Mouse (Mus musculus): Measurements from ENCODE around the gene Trnt1. TPM values are rescaled to one million over a fixed set of nuclear protein-coding genes. Genes with fewer than 3 reads are reported as not detected.

Trnt1 gene
- polyA plus RNA-seq, 1 experiment from 2014 or later: 25.8 TPM

DNA sequence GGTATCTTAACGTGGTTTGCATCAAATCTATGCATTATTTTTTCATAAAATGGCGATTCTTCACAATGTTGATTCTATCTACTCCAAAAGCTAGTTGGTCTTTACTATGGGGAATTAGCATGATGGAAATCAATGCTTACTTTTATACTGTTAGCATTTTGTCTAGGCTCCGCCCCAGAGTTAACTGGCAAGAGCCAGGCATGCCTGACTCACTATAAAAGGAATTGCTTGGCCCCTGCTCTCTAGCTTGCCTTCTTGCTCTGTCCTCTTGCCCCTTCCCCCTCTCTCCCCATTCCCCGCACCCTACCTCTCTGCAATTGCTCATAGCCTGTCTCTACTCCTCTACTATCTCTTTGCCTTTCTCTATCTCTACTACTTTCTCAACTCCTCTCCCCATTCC lies 2.1 kb upstream of the Trnt1 start:
- WGBS (ENCODE audit: insufficient replicate concordance): 65% methylated on average over 4 of the region's 4 CpGs
- no peak for DNase-seq
- Histone ChIP-seq H3K9me3 (ENCODE audit: low read length) (no peaks in the 10 kb centered on the region), H3K9ac (replicated peaks) (no peak overlapping the region), H3K4me3 (ENCODE audit: low read depth, low read length) (no peak overlapping the region), H3K27me3 (ENCODE audit: insufficient read depth, low read length) (0 out of 2 replicates have a peak, but pooled peaks cover 3% of the 10 kb centered on the region), H3K4me1 (ENCODE audit: insufficient read depth) (peaks cover 10% of the 10 kb centered on the region), H3K27ac (ENCODE audit: low read depth) (no peak overlapping the region), H3K36me3 (replicated peaks; ENCODE audit: insufficient read depth, low read length) (peaks cover 5% of the 10 kb centered on the region; the same call in 1 of the 2 replicates), H3K4me2 (ENCODE audit: low read depth, low read length) (no peak overlapping the region)
- no peak for ATAC-seq
- no peak for TF ChIP-seq CTCF (IDR thresholded peaks at IDR 0.05; ENCODE audit: low read depth)
- TF ChIP-seq EP300 (IDR thresholded peaks at IDR 0.05; ENCODE audit: low read depth): no peak

DNA sequence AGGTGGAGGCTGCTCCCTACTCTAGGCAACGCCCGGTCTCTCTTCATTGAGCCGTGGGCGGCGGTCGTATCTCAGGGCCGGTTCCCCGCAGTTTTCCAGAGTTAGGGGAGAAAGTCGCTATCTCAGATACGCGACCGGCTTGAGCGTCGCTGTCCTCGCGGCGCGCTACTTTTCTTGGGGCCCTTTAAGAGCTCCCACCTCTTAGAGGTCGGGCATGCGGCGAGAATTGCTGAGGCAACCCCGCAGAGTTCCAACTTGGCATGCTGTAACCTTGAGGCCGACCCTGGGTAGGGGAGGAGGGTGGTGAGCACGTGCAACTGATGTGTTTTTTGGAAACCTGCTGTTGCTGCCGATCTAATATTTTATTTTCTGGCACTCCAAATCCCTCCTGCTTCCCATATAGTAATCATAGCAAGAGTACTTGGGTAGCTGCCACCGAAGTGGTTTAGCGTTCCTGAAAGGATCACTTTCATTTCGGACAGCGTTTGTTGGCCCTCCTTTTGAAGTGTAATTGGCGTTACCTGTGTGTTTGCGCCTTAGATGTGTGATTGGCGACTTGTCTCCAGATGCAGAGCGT lies 458 bp downstream of the Trnt1 start:
- WGBS (ENCODE audit: insufficient replicate concordance): 1% methylated on average over 33 of the region's 33 CpGs

DNA sequence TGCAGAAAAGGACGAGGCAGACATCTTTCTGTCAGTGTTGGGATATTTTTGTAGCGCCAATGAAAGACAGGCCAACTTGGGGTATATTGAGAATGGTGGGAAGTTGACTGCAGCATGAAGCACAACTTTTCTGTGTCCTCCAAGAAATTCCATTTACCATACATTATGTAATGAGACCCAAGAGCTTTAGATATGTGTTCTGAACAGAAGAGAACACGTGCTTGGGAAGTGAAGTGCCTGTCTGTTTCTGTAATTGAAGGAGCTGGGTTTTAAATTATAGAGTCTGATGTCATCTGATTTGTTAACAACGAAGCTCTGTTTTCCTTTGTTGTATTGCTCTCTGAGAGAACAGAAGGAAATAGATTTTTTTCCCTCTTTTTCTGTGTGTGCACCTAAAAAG lies 1.1 kb downstream of the Trnt1 start:
- Histone ChIP-seq H3K9me3 (ENCODE audit: low read length) (no peaks in the 10 kb centered on the region), H3K27me3 (ENCODE audit: insufficient read depth, low read length) (no peaks in the 10 kb centered on the region), H3K9ac (replicated peaks) (peak overlapping the region; percentile 85), H3K36me3 (replicated peaks; ENCODE audit: insufficient read depth, low read length) (peaks cover 24% of the 10 kb centered on the region), H3K4me2 (ENCODE audit: low read depth, low read length) (peak overlapping the region; percentile 93), H3K4me1 (ENCODE audit: insufficient read depth) (peaks cover 10% of the 10 kb centered on the region), H3K4me3 (ENCODE audit: low read depth, low read length) (peak overlapping the region; percentile 95), H3K27ac (ENCODE audit: low read depth) (peak overlapping the region; percentile 84; the same call in 1 of the 2 replicates)
- ATAC-seq: no peak
- DNase-seq: no peak
- no peak for TF ChIP-seq CTCF (IDR thresholded peaks at IDR 0.05; ENCODE audit: low read depth)
- 31% methylated on average over 4 of the region's 4 CpGs for WGBS (ENCODE audit: insufficient replicate concordance)

More for the DNA sequence above, 458 bp downstream of the Trnt1 start:
- TF ChIP-seq EP300 (IDR thresholded peaks at IDR 0.05; ENCODE audit: low read depth) (0 out of 2 replicates have a peak, but pooled peaks have one; percentile 7), CTCF (IDR thresholded peaks at IDR 0.05; ENCODE audit: low read depth) (no peak)
- Histone ChIP-seq H3K36me3 (replicated peaks; ENCODE audit: insufficient read depth, low read length) (peaks cover 21% of the 10 kb centered on the region), H3K9ac (replicated peaks) (peak overlapping the region; percentile 85), H3K27ac (ENCODE audit: low read depth) (peak overlapping the region; percentile 84), H3K9me3 (ENCODE audit: low read length) (no peaks in the 10 kb centered on the region), H3K4me1 (ENCODE audit: insufficient read depth) (peaks cover 10% of the 10 kb centered on the region), H3K4me3 (ENCODE audit: low read depth, low read length) (peak overlapping the region; percentile 95), H3K4me2 (ENCODE audit: low read depth, low read length) (peak overlapping the region; percentile 93), H3K27me3 (ENCODE audit: insufficient read depth, low read length) (no peaks in the 10 kb centered on the region)
- peak; percentile 19 for DNase-seq
- ATAC-seq: peak; percentile 72

DNA sequence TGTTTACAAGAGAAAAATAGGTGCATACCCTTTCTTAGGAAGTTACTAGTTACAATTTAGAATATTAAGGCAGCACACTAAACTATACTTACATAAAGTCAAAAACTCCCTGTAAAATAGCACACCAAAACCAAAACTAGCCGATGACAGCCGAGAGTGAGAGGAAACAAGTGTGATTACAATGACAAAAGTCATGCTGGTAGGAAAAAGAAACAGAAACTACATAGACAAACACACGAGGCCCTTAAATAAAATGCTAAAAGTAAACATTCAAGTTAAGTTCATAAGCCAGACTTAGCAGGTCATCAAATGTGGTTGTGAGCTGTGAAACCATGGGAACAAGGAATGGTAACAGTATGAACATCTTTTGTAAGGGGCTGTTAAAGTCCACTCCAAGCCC lies 18.2 kb downstream of the Trnt1 start:
- DNase-seq (no peak), ATAC-seq (no peak)
- no peaks in the 10 kb centered on the region for H3K9me3 ChIP-seq (ENCODE audit: low read length)
- H3K36me3 ChIP-seq (replicated peaks; ENCODE audit: insufficient read depth, low read length): peaks cover 54% of the 10 kb centered on the region
- H3K4me2 ChIP-seq (ENCODE audit: low read depth, low read length): no peak overlapping the region
- WGBS (ENCODE audit: insufficient replicate concordance): 71% methylated on average over 3 of the region's 3 CpGs
- no peak overlapping the region for H3K4me3 ChIP-seq (ENCODE audit: low read depth, low read length)
- no peak overlapping the region for H3K27ac ChIP-seq (ENCODE audit: low read depth)
- TF ChIP-seq CTCF (IDR thresholded peaks at IDR 0.05; ENCODE audit: low read depth): no peak
- no peak for TF ChIP-seq EP300 (IDR thresholded peaks at IDR 0.05; ENCODE audit: low read depth)
- no peaks in the 10 kb centered on the region for H3K27me3 ChIP-seq (ENCODE audit: insufficient read depth, low read length)
- H3K9ac ChIP-seq (replicated peaks): no peak overlapping the region
- H3K4me1 ChIP-seq (ENCODE audit: insufficient read depth): no peaks in the 10 kb centered on the region

DNA sequence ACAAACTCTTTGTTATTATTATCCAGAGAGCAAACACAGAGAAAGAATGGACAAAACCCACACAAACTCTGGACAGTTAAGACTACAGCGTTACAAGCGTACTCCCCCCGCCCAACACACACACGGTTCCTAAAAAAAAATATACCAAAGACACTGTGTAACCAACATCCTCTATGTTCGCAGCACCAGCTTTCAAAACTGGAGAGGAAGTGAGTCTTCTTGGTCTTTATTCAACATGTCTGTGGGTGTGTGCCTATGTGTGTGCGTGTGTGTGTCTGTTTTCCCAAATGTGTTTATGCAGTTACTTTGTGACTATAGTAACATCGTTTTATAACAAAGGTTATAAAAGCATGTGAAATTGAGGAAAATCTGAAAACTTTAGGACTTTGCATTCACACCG lies 22.5 kb downstream of the Trnt1 start:
- Histone ChIP-seq H3K4me1 (ENCODE audit: insufficient read depth) (no peaks in the 10 kb centered on the region), H3K9me3 (ENCODE audit: low read length) (no peaks in the 10 kb centered on the region), H3K36me3 (replicated peaks; ENCODE audit: insufficient read depth, low read length) (peaks cover 59% of the 10 kb centered on the region), H3K27me3 (ENCODE audit: insufficient read depth, low read length) (no peaks in the 10 kb centered on the region), H3K9ac (replicated peaks) (no peak overlapping the region), H3K4me2 (ENCODE audit: low read depth, low read length) (no peak overlapping the region), H3K4me3 (ENCODE audit: low read depth, low read length) (no peak overlapping the region), H3K27ac (ENCODE audit: low read depth) (no peak overlapping the region)
- ATAC-seq (no peak), DNase-seq (no peak)
- WGBS (ENCODE audit: insufficient replicate concordance): 80% methylated on average over 8 of the region's 8 CpGs
- TF ChIP-seq EP300 (IDR thresholded peaks at IDR 0.05; ENCODE audit: low read depth) (no peak), CTCF (IDR thresholded peaks at IDR 0.05; ENCODE audit: low read depth) (no peak)

DNA sequence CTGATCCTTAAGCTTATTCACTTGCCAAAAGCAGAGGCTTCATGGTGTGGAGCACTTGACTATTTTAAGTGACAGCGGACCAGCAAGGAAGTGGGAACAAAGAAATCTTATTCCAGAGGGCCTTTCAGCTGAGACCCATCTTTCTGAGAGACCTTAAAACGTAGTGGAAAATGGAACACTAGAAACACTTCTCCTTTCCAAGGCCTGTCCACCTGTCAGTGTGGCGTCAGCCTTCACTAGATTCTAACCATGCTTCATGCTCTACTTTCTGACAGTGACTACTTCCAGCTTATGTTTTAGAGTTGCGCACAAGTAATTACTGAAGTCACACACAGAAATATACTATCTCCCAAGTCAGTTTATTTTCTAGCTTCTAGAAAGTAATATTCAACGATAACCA lies 23.6 kb downstream of the Trnt1 start:
- 80% methylated on average over 5 of the region's 5 CpGs for WGBS (ENCODE audit: insufficient replicate concordance)
- TF ChIP-seq EP300 (IDR thresholded peaks at IDR 0.05; ENCODE audit: low read depth) (no peak), CTCF (IDR thresholded peaks at IDR 0.05; ENCODE audit: low read depth) (no peak)
- ATAC-seq: no peak
- Histone ChIP-seq H3K27ac (ENCODE audit: low read depth) (no peak overlapping the region), H3K9me3 (ENCODE audit: low read length) (no peaks in the 10 kb centered on the region), H3K4me2 (ENCODE audit: low read depth, low read length) (no peak overlapping the region), H3K27me3 (ENCODE audit: insufficient read depth, low read length) (no peaks in the 10 kb centered on the region), H3K9ac (replicated peaks) (no peak overlapping the region), H3K36me3 (replicated peaks; ENCODE audit: insufficient read depth, low read length) (peaks cover 50% of the 10 kb centered on the region), H3K4me3 (ENCODE audit: low read depth, low read length) (no peak overlapping the region), H3K4me1 (ENCODE audit: insufficient read depth) (no peaks in the 10 kb centered on the region)
- no peak for DNase-seq
